Mouse (Mus musculus) megakaryocyte, embryonic 14.5 days (primary cell): ENCODE measurements around the gene Tmem189. TPM values are rescaled to one million over a fixed set of nuclear protein-coding genes. Genes with fewer than 3 reads are reported as not detected.

ENCODE experiments used
- H3K27me3 ChIP-seq: replicated peaks from 2 replicates; pipeline ENCODE3; 2012; ENCODE audit warnings: inconsistent platforms
- H3K36me3 ChIP-seq: replicated peaks from 2 replicates; pipeline ENCODE3; 2012; ENCODE audit warnings: low read length, inconsistent platforms, mixed read lengths
- H3K4me1 ChIP-seq: 2 replicates; pipeline ENCODE4 v1.6.1; 2012; ENCODE audit warnings: inconsistent platforms
- H3K4me3 ChIP-seq: replicated peaks from 2 replicates; pipeline ENCODE3; 2012; ENCODE audit warnings: moderate library complexity, mild to moderate bottlenecking, inconsistent platforms
- H3K9me3 ChIP-seq: 2 replicates; pipeline ENCODE4 v1.6.1; 2012; ENCODE audit warnings: inconsistent platforms
- FLI1 ChIP-seq: IDR thresholded peaks from 2 replicates; pipeline ENCODE4 v1.6.1; 2012; ENCODE audit warnings: low read length, inconsistent platforms, mixed read lengths
- GATA1 ChIP-seq: IDR thresholded peaks from 3 replicates; pipeline ENCODE4 v1.6.1; 2012; ENCODE audit warnings: mixed read lengths, low read length, inconsistent platforms, borderline replicate concordance
- polyA plus RNA-seq: library from polyadenylated mRNA; stranded (reverse); fragments of >175 nt; gene quantifications from 2 replicates; pipeline ENCODE4 v1.2.3, GENCODE M21; 2012; ENCODE audit warnings: low replicate concordance; ENCODE audit not compliant: insufficient read depth

The Tmem189 gene
- polyA plus RNA-seq, 1 experiment = 173 TPM

DNA sequence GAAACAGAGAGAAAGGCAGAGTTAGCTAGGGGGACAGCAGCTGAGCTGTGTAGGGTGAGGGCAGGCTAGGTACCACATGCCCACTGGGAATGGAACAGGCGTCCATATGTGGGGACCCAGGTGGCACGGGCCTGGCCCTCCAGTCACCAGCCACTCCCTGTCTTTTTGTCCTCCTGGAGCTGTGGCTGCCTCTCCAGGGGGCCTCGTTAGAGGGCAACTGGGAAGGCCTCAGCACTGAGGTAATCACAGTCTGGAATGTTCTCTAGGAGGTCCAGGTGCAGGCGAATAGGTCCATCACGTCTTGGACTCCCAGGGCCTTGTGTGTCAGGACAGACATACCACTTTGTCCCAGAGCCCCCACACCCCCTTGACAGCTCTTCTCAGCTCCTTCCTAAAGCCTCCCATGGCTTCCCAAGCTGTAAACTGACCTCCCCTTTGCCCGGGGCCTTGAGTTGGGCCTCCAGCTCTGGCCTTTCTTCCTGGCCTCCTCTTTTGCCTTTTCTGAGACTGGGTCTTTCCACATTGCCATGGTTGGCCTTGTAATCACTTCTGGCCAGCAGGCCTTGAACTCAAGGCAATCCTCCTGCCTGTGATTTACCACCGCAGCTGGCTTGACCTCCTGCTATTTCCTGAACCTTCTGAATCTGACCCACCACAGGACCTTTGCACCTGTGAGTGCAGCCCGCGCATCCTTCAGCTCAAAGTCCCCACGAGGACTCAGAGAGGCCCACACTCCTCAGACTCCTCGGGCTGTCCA lies 16.7 kb upstream of the Tmem189 start:
- H3K4me1 ChIP-seq = peaks cover 66% of the 10 kb centered on the region
- no peak for TF ChIP-seq GATA1
- no peak for TF ChIP-seq FLI1
- H3K9me3 ChIP-seq = no peaks in the 10 kb centered on the region
- H3K36me3 ChIP-seq = no peaks in the 10 kb centered on the region
- peaks cover 74% of the 10 kb centered on the region for H3K27me3 ChIP-seq
- H3K4me3 ChIP-seq = no peak overlapping the region

- Histone ChIP-seq H3K9me3 (no peaks in the 10 kb centered on the region), H3K27me3 (peaks cover 57% of the 10 kb centered on the region), H3K4me1 (peaks cover 67% of the 10 kb centered on the region), H3K36me3 (no peaks in the 10 kb centered on the region), H3K4me3 (no peak overlapping the region)
- TF ChIP-seq GATA1 = no peak
- no peak for TF ChIP-seq FLI1
These were observed 14.8 kb upstream of the Tmem189 start for GRCm38 (mm10) chr2:167704409-167704808.

DNA sequence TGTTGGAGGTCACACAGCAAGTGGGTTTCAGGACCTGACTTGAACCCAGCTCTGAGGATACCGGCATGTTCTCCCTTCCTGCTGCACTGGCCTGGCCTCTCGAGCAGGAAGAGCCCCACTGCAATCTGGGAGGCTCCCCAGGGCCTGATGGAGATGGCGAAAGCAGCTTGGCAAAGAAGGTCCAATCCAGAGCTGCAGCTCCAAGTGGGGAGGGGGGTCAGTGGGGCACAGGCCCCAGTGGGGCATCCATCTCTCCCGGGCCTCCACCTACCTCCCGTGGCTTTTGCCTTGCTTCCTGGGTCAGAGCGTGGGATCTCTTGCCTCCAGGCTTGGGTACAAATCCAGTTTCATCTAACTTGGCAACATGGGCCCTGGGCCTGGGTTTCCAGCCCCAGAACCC lies 12.5 kb upstream of the Tmem189 start:
- no peak overlapping the region for H3K4me3 ChIP-seq
- peaks cover 40% of the 10 kb centered on the region for H3K27me3 ChIP-seq
- H3K9me3 ChIP-seq = no peaks in the 10 kb centered on the region
- H3K36me3 ChIP-seq = no peaks in the 10 kb centered on the region
- no peak for TF ChIP-seq FLI1
- peaks cover 73% of the 10 kb centered on the region for H3K4me1 ChIP-seq

- Histone ChIP-seq H3K4me3 (peak overlapping the region; percentile 68), H3K9me3 (no peaks in the 10 kb centered on the region), H3K4me1 (peaks cover 78% of the 10 kb centered on the region), H3K36me3 (peaks cover 5% of the 10 kb centered on the region), H3K27me3 (peaks cover 34% of the 10 kb centered on the region)
- TF ChIP-seq FLI1 = no peak
- no peak for TF ChIP-seq GATA1
These were observed 11.8 kb upstream of the Tmem189 start for GRCm38 (mm10) chr2:167701472-167701871.

DNA sequence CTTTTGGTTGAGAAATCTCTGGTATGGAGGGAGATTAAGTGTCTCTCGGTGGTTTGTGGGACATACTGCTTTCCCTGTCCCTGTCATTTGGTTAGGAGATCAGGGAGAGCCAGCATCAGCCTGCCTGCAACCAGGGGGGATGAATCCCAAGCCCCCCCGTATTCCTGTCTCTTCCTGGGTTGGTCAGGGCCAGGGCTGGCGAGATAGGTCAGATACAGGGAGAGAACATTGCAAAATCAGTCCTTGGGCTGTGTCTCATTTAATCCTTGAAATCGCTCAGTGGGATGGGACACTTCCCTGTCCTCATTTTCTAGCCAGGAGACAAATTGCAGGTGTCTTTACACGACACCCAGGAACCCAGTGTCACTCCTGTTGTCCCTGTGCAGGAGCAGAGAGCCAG lies 10.4 kb upstream of the Tmem189 start:
- Histone ChIP-seq H3K36me3 (peaks cover 20% of the 10 kb centered on the region), H3K27me3 (peaks cover 20% of the 10 kb centered on the region), H3K4me3 (no peak overlapping the region), H3K9me3 (no peaks in the 10 kb centered on the region), H3K4me1 (peaks cover 79% of the 10 kb centered on the region)
- TF ChIP-seq FLI1 = no peak
- no peak for TF ChIP-seq GATA1

DNA sequence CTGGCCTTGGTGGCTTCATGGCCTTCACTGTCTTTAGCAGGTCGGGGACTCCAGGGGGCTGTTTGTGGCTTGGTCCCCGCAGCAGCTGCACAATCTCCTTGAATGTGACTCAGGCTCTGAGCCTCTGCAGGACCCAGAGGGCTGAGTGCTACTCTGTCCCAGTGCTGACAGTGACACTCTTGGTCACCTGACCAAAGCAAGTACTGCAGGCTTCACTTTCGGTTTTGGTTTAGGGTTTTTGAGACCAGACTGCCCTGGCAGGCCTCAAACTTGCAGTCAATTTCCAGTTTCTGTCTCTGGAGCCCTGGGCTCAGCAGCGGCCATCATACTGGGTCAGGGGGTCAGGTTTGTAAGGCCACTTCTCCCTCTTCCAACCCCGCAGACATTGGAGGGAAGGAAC lies 8.3 kb upstream of the Tmem189 start:
- Histone ChIP-seq H3K27me3 (peaks cover 4% of the 10 kb centered on the region), H3K36me3 (peaks cover 35% of the 10 kb centered on the region), H3K4me1 (peaks cover 90% of the 10 kb centered on the region), H3K4me3 (peak overlapping the region; percentile 90), H3K9me3 (no peaks in the 10 kb centered on the region)
- TF ChIP-seq FLI1 (no peak), GATA1 (no peak)

DNA sequence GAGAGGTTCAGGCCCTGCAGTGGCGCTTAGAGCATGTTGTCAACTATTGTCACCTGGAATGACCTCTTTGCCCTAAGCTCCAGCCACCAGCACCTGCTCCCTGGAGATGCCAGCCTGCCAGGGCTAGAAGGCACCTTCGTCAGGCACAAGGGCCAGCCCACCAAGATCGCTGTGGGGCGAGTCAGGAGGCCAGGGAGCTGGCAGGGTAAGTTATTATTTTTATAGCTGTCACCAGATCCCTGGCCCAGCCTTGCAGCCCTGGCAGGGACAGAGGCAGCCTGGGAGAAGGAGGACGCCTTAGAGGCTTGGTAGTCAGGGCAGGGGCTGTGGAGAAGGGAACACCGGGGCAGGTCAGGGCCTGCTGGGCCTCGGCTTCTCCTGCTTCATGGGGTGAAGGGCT lies 6.5 kb upstream of the Tmem189 start:
- no peaks in the 10 kb centered on the region for H3K27me3 ChIP-seq
- H3K9me3 ChIP-seq = no peaks in the 10 kb centered on the region
- H3K4me3 ChIP-seq = no peak overlapping the region
- H3K36me3 ChIP-seq = peaks cover 52% of the 10 kb centered on the region
- peaks cover 93% of the 10 kb centered on the region for H3K4me1 ChIP-seq
- TF ChIP-seq FLI1 (no peak), GATA1 (no peak)

GRCm38 (mm10) chr2:167695491-167695890 lies 5.9 kb upstream of the Tmem189 start:
- Histone ChIP-seq H3K36me3 (peaks cover 59% of the 10 kb centered on the region), H3K27me3 (no peaks in the 10 kb centered on the region), H3K4me1 (peaks cover 93% of the 10 kb centered on the region), H3K4me3 (no peak overlapping the region), H3K9me3 (no peaks in the 10 kb centered on the region)
- TF ChIP-seq GATA1 = no peak
- TF ChIP-seq FLI1 = no peak

DNA sequence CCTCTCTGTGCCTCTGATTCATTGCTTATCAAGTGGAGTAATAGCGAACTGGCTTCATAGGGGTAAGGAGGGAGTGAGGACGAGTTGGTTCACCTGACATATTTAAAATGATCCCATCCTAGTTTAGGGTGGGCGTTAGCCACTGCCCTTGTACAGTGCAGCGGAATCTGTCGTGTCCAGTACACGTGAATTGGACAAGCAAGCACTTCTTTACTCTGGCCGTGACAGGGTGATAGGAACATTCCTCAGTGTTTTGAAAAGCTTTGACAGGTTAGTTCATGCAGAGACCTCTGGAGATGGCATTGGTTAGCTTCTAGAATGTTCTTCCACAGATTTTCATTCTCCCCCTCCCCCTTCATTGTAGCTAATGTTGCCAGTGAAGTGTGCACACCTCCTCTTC lies 5.3 kb upstream of the Tmem189 start:
- Histone ChIP-seq H3K4me1 (peaks cover 90% of the 10 kb centered on the region), H3K9me3 (no peaks in the 10 kb centered on the region), H3K27me3 (no peaks in the 10 kb centered on the region), H3K36me3 (peaks cover 60% of the 10 kb centered on the region), H3K4me3 (no peak overlapping the region)
- TF ChIP-seq GATA1 (no peak), FLI1 (no peak)

- TF ChIP-seq FLI1 = no peak
- no peak for TF ChIP-seq GATA1
- Histone ChIP-seq H3K9me3 (no peaks in the 10 kb centered on the region), H3K36me3 (peaks cover 60% of the 10 kb centered on the region), H3K4me1 (peaks cover 90% of the 10 kb centered on the region), H3K4me3 (peak overlapping the region; percentile 42), H3K27me3 (no peaks in the 10 kb centered on the region)
These were observed 4.6 kb upstream of the Tmem189 start for GRCm38 (mm10) chr2:167694244-167694643.
